Mouse (Mus musculus): Measurements from ENCODE around the gene Gm8374. TPM values are rescaled to one million over a fixed set of nuclear protein-coding genes. Genes with fewer than 3 reads are reported as not detected.
A peak's percentile ranks its signal among the peaks of the same experiment; 100 is the strongest.
"Not testable (repeated sequence)": the region's sequence is repeated elsewhere in the genome, so short reads cannot be mapped to it uniquely, and the experiment has no call there.

Gene Gm8374
- not detected for total RNA-seq (2021)
- long read RNA-seq, experiment 1, result 0 reads
- long read RNA-seq, experiment 2, result 0 reads

GRCm38 (mm10) chr14:7365034-7365433 is at the start of gene Gm8374:
Gene Gm8374, minus strand, starts transcription at chr14:7365134.
- DNase-seq (ENCODE audit: low spot score in 2 of 2), result not testable (repeated sequence)

- not testable (repeated sequence) for DNase-seq (ENCODE audit: low spot score in 2 of 2)
These were observed 32.6 kb downstream of the Gm8374 start, which contains the start of gene Gm5797 for GRCm38 (mm10) chr14:7332295-7332694. Gene Gm5797, minus strand, starts transcription at chr14:7332395.

GRCm38 (mm10) chr14:7315093-7315492 is 49.8 kb downstream of the Gm8374 start:
- peak in 1 of 2 experiments; percentile 1 for DNase-seq (ENCODE audit: low spot score in 2 of 2)

- peak in 1 of 2 experiments; percentile 1 for DNase-seq (ENCODE audit: low spot score in 2 of 2)
These were observed 50.3 kb downstream of the Gm8374 start, which contains the start of gene Gm3739 for GRCm38 (mm10) chr14:7314661-7315060. Gene Gm3739, minus strand, starts transcription at chr14:7315049.

Other genes with a start within 250 kb of the Gm8374 start
- gene Gm6676, start 239.7 kb downstream of the Gm8374 start, total RNA-seq (2021), result not detected
- under 1 TPM; 0.20 to 0.22 TPM for gene Gm3512, start 190.6 kb downstream of the Gm8374 start, total RNA-seq (2021)
- not detected for gene Gm16434, start 170.6 kb downstream of the Gm8374 start, total RNA-seq (2021)
- not detected for gene Gm3727, start 100.4 kb downstream of the Gm8374 start, total RNA-seq (2021)
- not detected for gene Gm3739, start 50.1 kb downstream of the Gm8374 start, total RNA-seq (2021)
- gene Gm5797, start 32.7 kb downstream of the Gm8374 start, total RNA-seq (2021), result not detected
- gene Gm3755, start 85.8 kb upstream of the Gm8374 start, total RNA-seq (2021), result not detected
- gene Gm3752, start 118.6 kb upstream of the Gm8374 start, total RNA-seq (2021), result not detected
- gene Gm3558, start 203.4 kb upstream of the Gm8374 start, total RNA-seq (2021), result under 1 TPM in 1 of 2 experiments, not detected in 1; 0.36 TPM
- gene Gm10338, start 230.5 kb upstream of the Gm8374 start, total RNA-seq (2021), result not detected